Mouse (Mus musculus) olfactory bulb, adult 2 months (tissue): ENCODE results near the gene Elovl6. TPM values are rescaled to one million over a fixed set of nuclear protein-coding genes. Genes with fewer than 3 reads are reported as not detected.

Experiments
- H3K27ac ChIP-seq: fragments of 200-500 bp; 2 replicates; pipeline ENCODE4 v1.5.1; 2012; ENCODE audit warnings: low read depth, low read length; ENCODE audit not compliant: insufficient read depth
- H3K4me1 ChIP-seq: fragments of 200-500 bp; 2 replicates; pipeline ENCODE4 v1.6.1; 2012; ENCODE audit warnings: low read length; ENCODE audit not compliant: control insufficient read depth, insufficient read depth
- H3K4me3 ChIP-seq: fragments of 200-500 bp; 2 replicates; pipeline ENCODE4 v1.5.1; 2012; ENCODE audit warnings: mild to moderate bottlenecking, low read depth, low read length, moderate library complexity; ENCODE audit not compliant: insufficient read depth
- CTCF ChIP-seq: fragments of 200-500 bp; IDR thresholded peaks from 2 replicates; pipeline ENCODE4 v1.5.1; 2012; ENCODE audit warnings: low read depth, mild to moderate bottlenecking, low read length, moderate library complexity; ENCODE audit not compliant: insufficient read depth
- POLR2A ChIP-seq: fragments of 200-500 bp; IDR thresholded peaks from 2 replicates; pipeline ENCODE4 v1.6.1; 2012; ENCODE audit warnings: mild to moderate bottlenecking, low read depth, low read length, moderate library complexity; ENCODE audit not compliant: insufficient read depth
- WGBS: fragments of 180-500 bp; shearing (Covaris S2); methylation state at CpG from one replicate; pipeline ENCODE4 v1.1.7; 2018; 5-methylcytosine and 5-hydroxymethylcytosine counted together
- polyA plus RNA-seq: library from polyadenylated mRNA; stranded (reverse); fragments of >200 nt; gene quantifications from 2 replicates; pipeline ENCODE4 v1.2.4, GENCODE M21; 2012; ENCODE audit warnings: low replicate concordance; ENCODE audit not compliant: missing spikeins, insufficient read depth, insufficient read length

The Elovl6 gene
- polyA plus RNA-seq, 1 experiment = 155 TPM

GRCm38 (mm10) chr3:129560068-129560467, 27.9 kb downstream of the Elovl6 start:
- no peak overlapping the region for H3K4me3 ChIP-seq
- no peak for TF ChIP-seq CTCF
- TF ChIP-seq POLR2A = no peak
- 93% methylated on average over 9 of the region's 9 CpGs for WGBS
- H3K27ac ChIP-seq = no peak overlapping the region
- H3K4me1 ChIP-seq = peaks cover 2% of the 10 kb centered on the region; the same call in 1 of the 2 replicates

GRCm38 (mm10) chr3:129561011-129561410, 28.9 kb downstream of the Elovl6 start:
- H3K4me1 ChIP-seq = peaks cover 2% of the 10 kb centered on the region; the same call in 1 of the 2 replicates
- no peak for TF ChIP-seq CTCF
- WGBS = 87% methylated on average over 10 of the region's 10 CpGs
- no peak overlapping the region for H3K4me3 ChIP-seq
- H3K27ac ChIP-seq = no peak overlapping the region

GRCm38 (mm10) chr3:129561853-129562252, 29.7 kb downstream of the Elovl6 start:
- 72% methylated on average over 2 of the region's 2 CpGs for WGBS
- TF ChIP-seq POLR2A (no peak), CTCF (no peak)
- Histone ChIP-seq H3K27ac (no peak overlapping the region), H3K4me3 (no peak overlapping the region), H3K4me1 (peaks cover 5% of the 10 kb centered on the region; the same call in 1 of the 2 replicates)

GRCm38 (mm10) chr3:129562411-129562810, 30.3 kb downstream of the Elovl6 start:
- Histone ChIP-seq H3K4me3 (no peak overlapping the region), H3K27ac (no peak overlapping the region), H3K4me1 (peaks cover 6% of the 10 kb centered on the region; the same call in 1 of the 2 replicates)
- 88% methylated on average over 4 of the region's 4 CpGs for WGBS
- no peak for TF ChIP-seq POLR2A

- TF ChIP-seq POLR2A = no peak
- TF ChIP-seq CTCF = no peak
- 86% methylated on average over 4 of the region's 4 CpGs for WGBS
- no peak overlapping the region for H3K4me3 ChIP-seq
- peaks cover 4% of the 10 kb centered on the region; the same call in 1 of the 2 replicates for H3K4me1 ChIP-seq
- H3K27ac ChIP-seq = no peak overlapping the region
Observed at GRCm38 (mm10) chr3:129563807-129564206, 31.7 kb downstream of the Elovl6 start.

GRCm38 (mm10) chr3:129564852-129565251, 32.7 kb downstream of the Elovl6 start:
- WGBS = 95% methylated on average over 2 of the region's 2 CpGs
- TF ChIP-seq CTCF (no peak), POLR2A (no peak)
- H3K4me1 ChIP-seq = peaks cover 5% of the 10 kb centered on the region; the same call in 1 of the 2 replicates
- H3K4me3 ChIP-seq = no peak overlapping the region
- H3K27ac ChIP-seq = no peak overlapping the region

- no peak overlapping the region for H3K4me3 ChIP-seq
- 93% methylated on average over 8 of the region's 8 CpGs for WGBS
- H3K4me1 ChIP-seq = peaks cover 6% of the 10 kb centered on the region; the same call in 1 of the 2 replicates
- H3K27ac ChIP-seq = no peak overlapping the region
- TF ChIP-seq POLR2A (no peak), CTCF (no peak)
Observed at GRCm38 (mm10) chr3:129565458-129565857, 33.3 kb downstream of the Elovl6 start.

GRCm38 (mm10) chr3:129566013-129566412, 33.9 kb downstream of the Elovl6 start:
- TF ChIP-seq CTCF (no peak), POLR2A (no peak)
- no peak overlapping the region for H3K4me3 ChIP-seq
- 92% methylated on average over 2 of the region's 2 CpGs for WGBS
- H3K4me1 ChIP-seq = peaks cover 6% of the 10 kb centered on the region; the same call in 1 of the 2 replicates
- H3K27ac ChIP-seq = no peak overlapping the region

- H3K27ac ChIP-seq = no peak overlapping the region
- H3K4me3 ChIP-seq = no peak overlapping the region
- H3K4me1 ChIP-seq = peaks cover 6% of the 10 kb centered on the region; the same call in 1 of the 2 replicates
- no peak for TF ChIP-seq CTCF
- TF ChIP-seq POLR2A = no peak
- WGBS = 54% methylated on average over 5 of the region's 5 CpGs
Observed at GRCm38 (mm10) chr3:129566876-129567275, 34.7 kb downstream of the Elovl6 start.

GRCm38 (mm10) chr3:129568506-129568905, 36.4 kb downstream of the Elovl6 start:
- peaks cover 10% of the 10 kb centered on the region for H3K4me1 ChIP-seq
- no peak overlapping the region for H3K27ac ChIP-seq
- no peak overlapping the region for H3K4me3 ChIP-seq
- no peak for TF ChIP-seq CTCF
- no peak for TF ChIP-seq POLR2A
- 76% methylated on average over 7 of the region's 7 CpGs for WGBS
